Mouse (Mus musculus) ES-E14 (cell line): ENCODE results near the gene Hmcn2. TPM values are rescaled to one million over a fixed set of nuclear protein-coding genes. Genes with fewer than 3 reads are reported as not detected.

ENCODE experiments used
- DNase-seq: peaks from one replicate; pipeline ENCODE4 v3.0.0-alpha.2; 2013; ENCODE audit warnings: low read depth, low spot score
- H3K27ac ChIP-seq: 2 replicates; pipeline ENCODE4 v1.5.1; 2012; ENCODE audit warnings: low read depth, mild to moderate bottlenecking, low read length, moderate library complexity, mixed read lengths; ENCODE audit not compliant: poor library complexity, insufficient read depth, severe bottlenecking
- H3K36me3 ChIP-seq: 2 replicates; pipeline ENCODE4 v1.6.1; 2012; ENCODE audit warnings: mild to moderate bottlenecking, low read length, moderate library complexity, mixed read lengths; ENCODE audit not compliant: control insufficient read depth, poor library complexity, insufficient read depth, severe bottlenecking
- H3K4me1 ChIP-seq, 2 experiments: fragments of 150-350 bp in 1 of 2; sonication (generic) in 1 of 2; 2 replicates each; pipeline ENCODE4 v1.6.1; 2012; ENCODE audit warnings: low read length in 2 of 2, mild to moderate bottlenecking in 1 of 2, mixed read lengths in 1 of 2; ENCODE audit not compliant: control insufficient read depth in 2 of 2, insufficient read depth in 2 of 2, poor library complexity in 1 of 2
- H3K4me3 ChIP-seq, 2 experiments: fragments of 150-350 bp in 1 of 2; sonication (generic) in 1 of 2; 2 replicates each; pipeline ENCODE4 v1.5.1; 2012; ENCODE audit warnings: low read length in 2 of 2, low read depth in 1 of 2, mild to moderate bottlenecking in 1 of 2, mixed read lengths in 1 of 2; ENCODE audit not compliant: insufficient read depth in 1 of 2, poor library complexity in 1 of 2, severe bottlenecking in 1 of 2
- H3K9ac ChIP-seq: 2 replicates; pipeline ENCODE4 v1.6.1; 2012; ENCODE audit warnings: low read depth, mild to moderate bottlenecking, low read length, mixed read lengths; ENCODE audit not compliant: poor library complexity, insufficient read depth, severe bottlenecking
- H3K9me3 ChIP-seq: fragments of 150-350 bp; sonication (generic); 2 replicates; pipeline ENCODE4 v1.6.1; 2012; ENCODE audit warnings: low read depth, mild to moderate bottlenecking, low read length; ENCODE audit not compliant: control insufficient read depth, insufficient read depth
- CHD2 ChIP-seq: IDR thresholded peaks from 2 replicates; pipeline ENCODE4 v1.6.1; 2014; ENCODE audit warnings: mild to moderate bottlenecking, low read depth, low read length, inconsistent platforms
- HCFC1 ChIP-seq: IDR thresholded peaks from 2 replicates; pipeline ENCODE4 v1.6.1; 2012; ENCODE audit warnings: low read length, inconsistent platforms, borderline replicate concordance; ENCODE audit not compliant: insufficient read depth
- MAFK ChIP-seq: IDR thresholded peaks from 2 replicates; pipeline ENCODE4 v1.6.1; 2014; ENCODE audit warnings: mild to moderate bottlenecking, low read depth, low read length, inconsistent platforms; ENCODE audit not compliant: insufficient read depth
- ZC3H11A ChIP-seq: IDR thresholded peaks from 2 replicates; pipeline ENCODE4 v1.6.1; 2012; ENCODE audit warnings: low read depth, mild to moderate bottlenecking, inconsistent platforms, low read length, borderline replicate concordance
- ZNF384 ChIP-seq: IDR thresholded peaks from 2 replicates; pipeline ENCODE4 v1.6.1; 2012; ENCODE audit warnings: low read depth, low read length, inconsistent platforms
- in situ Hi-C, 2 experiments: fragments of 600-800 bp; cut with MboI; formaldehyde crosslinking; loops; one replicate each; pipeline ENCODE4 v1.15.1; 2025; ENCODE audit warnings: low sequenced_read_pairs in 2 of 2, inconsistent platforms in 1 of 2; ENCODE audit not compliant: unreplicated experiment in 2 of 2
- total RNA-seq: library from RNA; depleted of rRNA; stranded (reverse); fragments of 300-350 nt; gene quantifications from 2 replicates; pipeline ENCODE4 v1.2.3, GENCODE M21; 2012

The Hmcn2 gene
- total RNA-seq, 1 experiment = 4.9 TPM

GRCm38 (mm10) chr2:31270470-31270869, 43.7 kb upstream of the Hmcn2 start:
- in situ Hi-C loops = loop anchor here in 1 of 2 experiments (10.0 kb wide), 1 partner anchor 76 kb away; no protein-coding TSS in a partner anchor
- DNase-seq = no peak
- H3K27ac ChIP-seq = no peak overlapping the region
- no peaks in the 10 kb centered on the region for H3K36me3 ChIP-seq
- H3K4me1 ChIP-seq = peaks cover 4 to 8% of the 10 kb centered on the region in 2 experiments; a peak in 2 of 4 replicates
- no peak for TF ChIP-seq MAFK
- TF ChIP-seq ZC3H11A = no peak
- no peak for TF ChIP-seq CHD2
- TF ChIP-seq ZNF384 = no peak
- TF ChIP-seq HCFC1 = no peak
- H3K9me3 ChIP-seq = no peaks in the 10 kb centered on the region
- H3K9ac ChIP-seq = no peak overlapping the region
- H3K4me3 ChIP-seq = no peak overlapping the region

- peaks cover 4 to 8% of the 10 kb centered on the region in 2 experiments; a peak in 2 of 4 replicates for H3K4me1 ChIP-seq
- in situ Hi-C loops = loop anchor here in 1 of 2 experiments (10.0 kb wide), 1 partner anchor 76 kb away; no protein-coding TSS in a partner anchor
These were observed 43.1 kb upstream of the Hmcn2 start for GRCm38 (mm10) chr2:31271071-31271470.

GRCm38 (mm10) chr2:31274993-31275392, 39.2 kb upstream of the Hmcn2 start:
- Histone ChIP-seq H3K27ac (no peak overlapping the region), H3K4me3 (no peak overlapping the region), H3K4me1 (peaks cover 2 to 4% of the 10 kb centered on the region in 2 experiments; a peak in 2 of 4 replicates), H3K36me3 (no peaks in the 10 kb centered on the region), H3K9ac (no peak overlapping the region), H3K9me3 (no peaks in the 10 kb centered on the region)
- in situ Hi-C loops = loop anchor here in 1 of 2 experiments (10.0 kb wide), 1 partner anchor 80 kb away; no protein-coding TSS in a partner anchor
- TF ChIP-seq MAFK = no peak
- no peak for TF ChIP-seq ZNF384
- no peak for TF ChIP-seq HCFC1
- TF ChIP-seq CHD2 = no peak
- TF ChIP-seq ZC3H11A = no peak
- no peak for DNase-seq

More at GRCm38 (mm10) chr2:31271071-31271470, 43.1 kb upstream of the Hmcn2 start:
- DNase-seq = peak; percentile 30
- TF ChIP-seq MAFK (no peak), ZC3H11A (peak; percentile 29; the same call in 1 of the 2 replicates)
- no peak overlapping the region for H3K9ac ChIP-seq
- H3K27ac ChIP-seq = no peak overlapping the region
- H3K4me3 ChIP-seq = no peak overlapping the region
- no peaks in the 10 kb centered on the region for H3K36me3 ChIP-seq
- no peaks in the 10 kb centered on the region for H3K9me3 ChIP-seq

- H3K9ac ChIP-seq = no peak overlapping the region
- H3K4me1 ChIP-seq = no peaks in the 10 kb centered on the region; a peak in 1 of 4 replicates
- TF ChIP-seq ZC3H11A (no peak), HCFC1 (no peak), MAFK (no peak), CHD2 (no peak), ZNF384 (no peak)
These were observed 36.4 kb upstream of the Hmcn2 start for GRCm38 (mm10) chr2:31277810-31278209.

GRCm38 (mm10) chr2:31278483-31278882, 35.7 kb upstream of the Hmcn2 start:
- Histone ChIP-seq H3K4me3 (no peak overlapping the region), H3K36me3 (no peaks in the 10 kb centered on the region), H3K9me3 (no peaks in the 10 kb centered on the region), H3K9ac (no peak overlapping the region), H3K27ac (no peak overlapping the region), H3K4me1 (no peaks in the 10 kb centered on the region; a peak in 1 of 4 replicates)
- TF ChIP-seq MAFK (no peak), ZC3H11A (no peak), CHD2 (no peak), HCFC1 (no peak), ZNF384 (no peak)
- in situ Hi-C loops = loop anchor here in 1 of 2 experiments (10.0 kb wide), 1 partner anchor 84 kb away; no protein-coding TSS in a partner anchor
- no peak for DNase-seq

More at GRCm38 (mm10) chr2:31277810-31278209, 36.4 kb upstream of the Hmcn2 start:
- Histone ChIP-seq H3K4me3 (no peak overlapping the region), H3K9me3 (no peaks in the 10 kb centered on the region), H3K36me3 (no peaks in the 10 kb centered on the region), H3K27ac (no peak overlapping the region)
- in situ Hi-C loops = loop anchor here in 1 of 2 experiments (10.0 kb wide), 1 partner anchor 83 kb away; no protein-coding TSS in a partner anchor
- DNase-seq = no peak
